Mouse (Mus musculus) small intestine, adult 2 months (tissue): ENCODE measurements around the gene Slc8a1. TPM values are rescaled to one million over a fixed set of nuclear protein-coding genes. Genes with fewer than 3 reads are reported as not detected.

Experiments
- H3K27ac ChIP-seq: fragments of 200-500 bp; 2 replicates; pipeline ENCODE4 v1.5.1; 2012; ENCODE audit warnings: low read depth, low read length, control low read depth, inconsistent platforms; ENCODE audit not compliant: insufficient read depth
- H3K27me3 ChIP-seq: fragments of 200-500 bp; 2 replicates; pipeline ENCODE4 v1.6.1; 2012; ENCODE audit warnings: mild to moderate bottlenecking, moderate library complexity, low read length, inconsistent platforms; ENCODE audit not compliant: control insufficient read depth, insufficient read depth
- H3K36me3 ChIP-seq: fragments of 200-500 bp; 2 replicates; pipeline ENCODE4 v1.6.1; 2012; ENCODE audit warnings: mild to moderate bottlenecking, low read length, control low read depth, inconsistent platforms; ENCODE audit not compliant: control insufficient read depth, insufficient read depth
- H3K4me1 ChIP-seq: fragments of 200-500 bp; 2 replicates; pipeline ENCODE4 v1.6.1; 2012; ENCODE audit warnings: low read length, inconsistent platforms, mixed read lengths; ENCODE audit not compliant: control insufficient read depth, insufficient read depth, insufficient read length
- H3K4me3 ChIP-seq: fragments of 200-500 bp; 2 replicates; pipeline ENCODE4 v1.5.1; 2012; ENCODE audit warnings: low read depth, mild to moderate bottlenecking, control low read depth, inconsistent platforms, low read length, moderate library complexity
- CTCF ChIP-seq: fragments of 200-500 bp; IDR thresholded peaks from 2 replicates; pipeline ENCODE4 v1.5.1; 2012; ENCODE audit warnings: low read depth, mild to moderate bottlenecking, control low read depth, inconsistent platforms, low read length, moderate library complexity, mixed read lengths; ENCODE audit not compliant: insufficient replicate concordance, insufficient read length; ENCODE audit errors: extremely low read depth
- POLR2A ChIP-seq: fragments of 200-500 bp; IDR thresholded peaks from 2 replicates; pipeline ENCODE4 v1.6.1; 2012; ENCODE audit warnings: low read depth, mild to moderate bottlenecking, control low read depth, inconsistent platforms, low read length, moderate library complexity
- WGBS: fragments of 180-500 bp; shearing (Covaris S2); methylation state at CpG from one replicate; pipeline ENCODE4 v1.1.7; 2018; 5-methylcytosine and 5-hydroxymethylcytosine counted together
- polyA plus RNA-seq: library from polyadenylated mRNA; depleted of rRNA; stranded (reverse); fragments of >200 nt; gene quantifications from 2 replicates; pipeline ENCODE4 v1.2.3, GENCODE M21; 2012

Gene Slc8a1
- polyA plus RNA-seq, 1 experiment = 1.0 TPM

GRCm38 (mm10) chr17:81526463-81526862 lies 211.7 kb downstream of the Slc8a1 start:
- H3K4me3 ChIP-seq = no peak overlapping the region
- 87% methylated on average over 3 of the region's 3 CpGs for WGBS

GRCm38 (mm10) chr17:81524826-81525225 lies 213.4 kb downstream of the Slc8a1 start:
- no peak overlapping the region for H3K4me3 ChIP-seq
- H3K27me3 ChIP-seq = no peaks in the 10 kb centered on the region
- no peaks in the 10 kb centered on the region for H3K4me1 ChIP-seq
- TF ChIP-seq POLR2A (no peak), CTCF (no peak)
- WGBS = 80% methylated on average over 6 of the region's 6 CpGs
- H3K27ac ChIP-seq = no peak overlapping the region
- no peaks in the 10 kb centered on the region for H3K36me3 ChIP-seq

More at GRCm38 (mm10) chr17:81526463-81526862, 211.7 kb downstream of the Slc8a1 start:
- Histone ChIP-seq H3K27ac (no peak overlapping the region), H3K36me3 (no peaks in the 10 kb centered on the region), H3K27me3 (no peaks in the 10 kb centered on the region), H3K4me1 (no peaks in the 10 kb centered on the region)
- no peak for TF ChIP-seq POLR2A
- TF ChIP-seq CTCF = no peak

GRCm38 (mm10) chr17:81523943-81524342 lies 214.2 kb downstream of the Slc8a1 start:
- 82% methylated on average over 2 of the region's 2 CpGs for WGBS
- TF ChIP-seq POLR2A (no peak), CTCF (no peak)
- Histone ChIP-seq H3K4me3 (no peak overlapping the region), H3K27me3 (no peaks in the 10 kb centered on the region), H3K4me1 (no peaks in the 10 kb centered on the region), H3K36me3 (no peaks in the 10 kb centered on the region), H3K27ac (no peak overlapping the region)

GRCm38 (mm10) chr17:81518316-81519025 lies 219.7 kb downstream of the Slc8a1 start:
- Histone ChIP-seq H3K27me3 (no peaks in the 10 kb centered on the region), H3K27ac (no peak overlapping the region), H3K4me3 (no peak overlapping the region), H3K36me3 (no peaks in the 10 kb centered on the region), H3K4me1 (no peaks in the 10 kb centered on the region)
- 79% methylated on average over 10 of the region's 10 CpGs for WGBS
- TF ChIP-seq POLR2A (no peak), CTCF (no peak)

- no peaks in the 10 kb centered on the region for H3K36me3 ChIP-seq
- WGBS = 95% methylated on average over 4 of the region's 4 CpGs
- H3K4me3 ChIP-seq = no peak overlapping the region
- H3K27me3 ChIP-seq = no peaks in the 10 kb centered on the region
- no peak for TF ChIP-seq CTCF
- no peak for TF ChIP-seq POLR2A
- no peaks in the 10 kb centered on the region for H3K4me1 ChIP-seq
- no peak overlapping the region for H3K27ac ChIP-seq
These were observed 222.0 kb downstream of the Slc8a1 start for GRCm38 (mm10) chr17:81516155-81516554.

GRCm38 (mm10) chr17:81514022-81514421 lies 224.2 kb downstream of the Slc8a1 start:
- TF ChIP-seq CTCF (no peak), POLR2A (no peak)
- no peak overlapping the region for H3K4me3 ChIP-seq
- 76% methylated on average over 4 of the region's 4 CpGs for WGBS

GRCm38 (mm10) chr17:81513368-81513958 lies 224.7 kb downstream of the Slc8a1 start:
- no peak for TF ChIP-seq POLR2A
- TF ChIP-seq CTCF = no peak
- H3K27ac ChIP-seq = no peak overlapping the region
- no peaks in the 10 kb centered on the region for H3K36me3 ChIP-seq
- no peaks in the 10 kb centered on the region for H3K27me3 ChIP-seq
- 51% methylated on average over 6 of the region's 6 CpGs for WGBS
- H3K4me3 ChIP-seq = no peak overlapping the region
- H3K4me1 ChIP-seq = no peaks in the 10 kb centered on the region

More at GRCm38 (mm10) chr17:81514022-81514421, 224.2 kb downstream of the Slc8a1 start:
- Histone ChIP-seq H3K4me1 (no peaks in the 10 kb centered on the region), H3K36me3 (no peaks in the 10 kb centered on the region), H3K27me3 (no peaks in the 10 kb centered on the region), H3K27ac (no peak overlapping the region)
